ENCODE assay signal across 15 mouse cellular contexts in the genomic region with DNA sequence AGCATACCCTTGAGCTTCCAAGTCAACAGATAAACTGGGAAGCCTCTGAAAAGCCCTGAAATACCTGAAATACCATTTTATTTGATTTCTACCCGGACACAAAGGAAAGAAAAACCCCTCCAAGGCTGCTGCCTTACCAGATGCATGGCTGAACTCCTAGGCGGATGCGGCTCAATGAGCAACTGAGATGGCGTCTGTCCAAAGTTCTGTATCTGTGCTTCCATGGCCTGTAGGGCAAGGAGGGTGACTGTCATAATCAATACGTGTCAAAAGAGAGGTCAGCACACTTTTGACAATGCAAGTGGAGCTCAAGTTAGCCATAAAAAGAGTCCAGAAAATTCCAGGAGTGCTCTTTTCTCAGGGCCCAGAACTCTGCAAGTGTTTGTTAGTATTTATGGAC.
A peak's percentile ranks its signal among the peaks of the same experiment; 100 is the strongest.
DNase-seq lines count a peak whose midpoint lies in the region; ATAC-seq and TF ChIP-seq lines count a peak whose summit lies in the region.
"Had no signal": no experiment of that assay in that cellular context is flagged by ENCODE, and none has a peak within 500 bp of the region (broad histone marks: within the 10 kb centered on the region; RNA-seq: fewer than 3 reads in every experiment).

No protein-coding gene starts in this region.

- no peaks in the 10 kb centered on the region for H3K79me2 ChIP-seq in liver, adult 2 months (ENCODE audit: control insufficient read depth, insufficient read depth, low read length)

- no peak for ATAC-seq in hindbrain, embryonic 14.5 days (ENCODE audit: low FRiP score)
- ATAC-seq in hindbrain, embryonic 11.5 days (ENCODE audit: low FRiP score), result no peak
- ATAC-seq in midbrain, embryonic 13.5 days, result no peak
- no peak for ATAC-seq in erythroblast, adult 5-6 weeks (replicated peaks; ENCODE audit: low FRiP score, poor library complexity, severe bottlenecking)
- ATAC-seq: forebrain, embryonic 15.5 days; liver, postnatal 0 days had no signal

- H3K36me3 ChIP-seq in hindbrain, embryonic 14.5 days (replicated peaks; ENCODE audit: control insufficient read depth, insufficient read depth), result peaks cover 30% of the 10 kb centered on the region
- H3K36me3 ChIP-seq in hindbrain, embryonic 11.5 days (ENCODE audit: control insufficient read depth, insufficient read depth, low read length), result no peaks in the 10 kb centered on the region
- no peaks in the 10 kb centered on the region for H3K36me3 ChIP-seq in liver, adult 2 months (ENCODE audit: control insufficient read depth, insufficient read depth, low read length)
- peaks cover 25% of the 10 kb centered on the region for H3K36me3 ChIP-seq in midbrain, embryonic 13.5 days
- H3K36me3 ChIP-seq in heart, embryonic 10.5 days, result no peaks in the 10 kb centered on the region
- H3K36me3 ChIP-seq: heart, embryonic 15.5 days had no signal

- no peak overlapping the region for H3K9ac ChIP-seq in hindbrain, embryonic 14.5 days
- H3K9ac ChIP-seq in hindbrain, embryonic 11.5 days (ENCODE audit: low read depth, low read length), result no peak overlapping the region
- no peak overlapping the region for H3K9ac ChIP-seq in liver, adult 2 months (ENCODE audit: low read depth, low read length)
- H3K9ac ChIP-seq in midbrain, embryonic 13.5 days (replicated peaks), result no peak overlapping the region
- H3K9ac ChIP-seq: forebrain, embryonic 15.5 days; heart, embryonic 15.5 days; limb, embryonic 12.5 days; liver, postnatal 0 days; neural tube, embryonic 13.5 days had no signal

- peak overlapping the region; percentile 20; the same call in 1 of the 2 replicates for H3K27ac ChIP-seq in hindbrain, embryonic 14.5 days
- H3K27ac ChIP-seq in hindbrain, embryonic 11.5 days (ENCODE audit: low read depth, low read length), result no peak overlapping the region
- H3K27ac ChIP-seq in liver, adult 2 months (replicated peaks; ENCODE audit: insufficient read depth, low read depth, low read length), result no peak overlapping the region
- H3K27ac ChIP-seq in midbrain, embryonic 13.5 days, result 0 out of 2 replicates have a peak overlapping the region, but pooled peaks have one; percentile 0
- no peak overlapping the region for H3K27ac ChIP-seq in heart, embryonic 10.5 days
- H3K27ac ChIP-seq: forebrain, embryonic 15.5 days; heart, embryonic 15.5 days; limb, embryonic 12.5 days had no signal

- H3K9me3 ChIP-seq in hindbrain, embryonic 14.5 days (ENCODE audit: control insufficient read depth, low read length), result no peaks in the 10 kb centered on the region
- no peaks in the 10 kb centered on the region for H3K9me3 ChIP-seq in hindbrain, embryonic 11.5 days (ENCODE audit: control insufficient read depth, low read length)
- H3K9me3 ChIP-seq in midbrain, embryonic 13.5 days, result no peaks in the 10 kb centered on the region
- H3K9me3 ChIP-seq in heart, embryonic 10.5 days, result no peaks in the 10 kb centered on the region
- H3K9me3 ChIP-seq: forebrain, embryonic 15.5 days; heart, embryonic 15.5 days; limb, embryonic 12.5 days; neural tube, embryonic 13.5 days had no signal

- DNase-seq in hindbrain, embryonic 14.5 days (ENCODE audit: low spot score), result no peak
- DNase-seq in hindbrain, embryonic 11.5 days (ENCODE audit: low spot score), result no peak
- DNase-seq in liver, adult 2 months (ENCODE audit: extremely low read depth, low read depth, low spot score), result peak; percentile 27
- DNase-seq in liver, result no peak
- DNase-seq in heart, embryonic 10.5 days (ENCODE audit: low spot score), result no peak
- DNase-seq: cerebellum, adult 11 months; liver, postnatal 0 days; lung, postnatal 4 days had no signal

- no peak overlapping the region for H3K4me2 ChIP-seq in hindbrain, embryonic 14.5 days (replicated peaks)
- no peak overlapping the region for H3K4me2 ChIP-seq in hindbrain, embryonic 11.5 days (replicated peaks; ENCODE audit: low read depth, low read length)
- H3K4me2 ChIP-seq in midbrain, embryonic 13.5 days (replicated peaks), result no peak overlapping the region
- H3K4me2 ChIP-seq: forebrain, embryonic 15.5 days; heart, embryonic 15.5 days; limb, embryonic 12.5 days; neural tube, embryonic 13.5 days had no signal

- no peak for TF ChIP-seq CTCF in liver, adult 2 months (IDR thresholded peaks at IDR 0.05; ENCODE audit: low read depth, low read length)

- no peaks in the 10 kb centered on the region for H3K27me3 ChIP-seq in hindbrain, embryonic 14.5 days (ENCODE audit: control insufficient read depth, insufficient read depth, low read length)
- H3K27me3 ChIP-seq in hindbrain, embryonic 11.5 days (ENCODE audit: control insufficient read depth, insufficient read depth, low read length), result no peaks in the 10 kb centered on the region
- H3K27me3 ChIP-seq in liver, adult 2 months (ENCODE audit: control insufficient read depth, insufficient read depth, low read length), result no peaks in the 10 kb centered on the region
- H3K27me3 ChIP-seq in midbrain, embryonic 13.5 days, result no peaks in the 10 kb centered on the region
- H3K27me3 ChIP-seq in heart, embryonic 10.5 days (ENCODE audit: insufficient read depth, poor library complexity, severe bottlenecking), result no peaks in the 10 kb centered on the region
- H3K27me3 ChIP-seq: CH12.LX; forebrain, embryonic 15.5 days; heart, embryonic 15.5 days; limb, embryonic 12.5 days; neural tube, embryonic 13.5 days had no signal

- 45% methylated on average over 5 of the region's 5 CpGs for WGBS in hindbrain, embryonic 14.5 days
- WGBS in hindbrain, embryonic 11.5 days, result 77% methylated on average over 5 of the region's 5 CpGs
- WGBS in liver, adult 2 months, result 17% methylated on average over 5 of the region's 5 CpGs
- WGBS in midbrain, embryonic 13.5 days, result 56% methylated on average over 5 of the region's 5 CpGs
- WGBS in heart, embryonic 10.5 days, result 81% methylated on average over 5 of the region's 5 CpGs

- H3K4me3 ChIP-seq in hindbrain, embryonic 14.5 days (replicated peaks; ENCODE audit: low read length), result no peak overlapping the region
- no peak overlapping the region for H3K4me3 ChIP-seq in hindbrain, embryonic 11.5 days (ENCODE audit: low read depth, low read length)
- no peak overlapping the region for H3K4me3 ChIP-seq in liver, adult 2 months (ENCODE audit: insufficient read depth, low read depth, low read length)
- no peak overlapping the region for H3K4me3 ChIP-seq in midbrain, embryonic 13.5 days (replicated peaks)
- no peak overlapping the region for H3K4me3 ChIP-seq in heart, embryonic 10.5 days
- H3K4me3 ChIP-seq: forebrain, embryonic 15.5 days; heart, embryonic 15.5 days; limb, embryonic 12.5 days; neural tube, embryonic 13.5 days had no signal

- TF ChIP-seq POLR2A in liver, adult 2 months (IDR thresholded peaks at IDR 0.05; ENCODE audit: extremely low read depth, insufficient read depth, low read length), result no peak

- no peaks in the 10 kb centered on the region for H3K4me1 ChIP-seq in hindbrain, embryonic 14.5 days (replicated peaks; ENCODE audit: control insufficient read depth, insufficient read depth, low read length)
- no peaks in the 10 kb centered on the region for H3K4me1 ChIP-seq in hindbrain, embryonic 11.5 days (replicated peaks; ENCODE audit: control insufficient read depth, insufficient read depth, low read length)
- H3K4me1 ChIP-seq in liver, adult 2 months (ENCODE audit: control insufficient read depth, insufficient read depth, low read length), result no peaks in the 10 kb centered on the region
- peaks cover 17% of the 10 kb centered on the region for H3K4me1 ChIP-seq in midbrain, embryonic 13.5 days (replicated peaks)
- H3K4me1 ChIP-seq in heart, embryonic 10.5 days, result 0 out of 2 replicates have a peak, but pooled peaks cover 10% of the 10 kb centered on the region
- H3K4me1 ChIP-seq: heart, embryonic 15.5 days had no signal

Comparison
In these comparisons a context has a peak if more than half of its experiments do, and no peak if none do; other contexts are left out.
1. H3K27ac ChIP-seq: peak in hindbrain, embryonic 14.5 days (single experiment) and midbrain, embryonic 13.5 days (single experiment); none in hindbrain, embryonic 11.5 days (single experiment), liver, adult 2 months (single experiment) and heart, embryonic 10.5 days (single experiment).